Mouse (Mus musculus) gastrocnemius, adult 8-10 months (tissue): ENCODE results near the gene Gm11444. TPM values are rescaled to one million over a fixed set of nuclear protein-coding genes. Genes with fewer than 3 reads are reported as not detected.

Experiments used
- DNase-seq, 2 experiments: peaks; one replicate each; pipeline ENCODE4 v3.0.0; 2022; ENCODE audit warnings: low spot score in 2 of 2
- total RNA-seq, 4 experiments: library from RNA; stranded (reverse); gene quantifications; 2 replicates each; pipeline ENCODE4 v1.2.4; 2022

Gm11444 gene
- total RNA-seq, 4 experiments from 2014 or later = not detected

DNA sequence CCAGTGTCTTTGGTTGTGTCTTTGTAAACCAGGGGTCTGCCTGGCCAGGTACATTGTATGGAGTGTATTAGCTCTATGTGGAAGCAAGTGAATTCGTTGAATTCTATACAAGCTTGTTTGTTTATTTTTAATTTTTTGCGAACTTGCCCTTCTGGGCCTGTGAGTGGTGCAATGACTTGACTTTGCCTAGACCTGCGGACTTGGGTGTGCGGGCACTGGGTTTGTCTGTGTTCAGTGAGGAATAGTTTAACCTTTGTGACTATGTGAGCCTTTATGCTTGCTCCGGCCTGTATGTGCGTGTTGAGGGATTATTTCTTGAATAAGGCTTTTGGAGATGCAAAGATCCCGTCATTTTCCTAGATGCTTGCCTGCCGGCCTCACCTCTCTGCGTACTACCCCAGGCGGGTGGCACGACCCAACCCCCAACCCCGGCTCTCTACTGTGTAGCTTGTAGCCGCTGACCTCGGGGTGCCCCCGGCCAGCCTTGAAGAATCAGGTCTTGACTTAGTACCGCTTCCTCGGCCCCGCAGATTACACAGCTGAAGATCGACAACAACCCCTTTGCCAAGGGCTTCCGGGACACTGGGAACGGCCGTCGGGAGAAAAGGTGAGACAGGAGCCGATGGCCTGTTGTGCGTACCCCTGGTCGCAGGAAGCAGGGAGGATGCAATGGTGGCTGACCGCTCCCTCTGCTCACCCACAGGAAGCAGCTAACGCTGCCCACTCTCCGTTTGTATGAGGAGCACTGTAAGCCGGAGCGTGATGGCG is 13.4 kb downstream of the Gm11444 start:
- no peak for DNase-seq

DNA sequence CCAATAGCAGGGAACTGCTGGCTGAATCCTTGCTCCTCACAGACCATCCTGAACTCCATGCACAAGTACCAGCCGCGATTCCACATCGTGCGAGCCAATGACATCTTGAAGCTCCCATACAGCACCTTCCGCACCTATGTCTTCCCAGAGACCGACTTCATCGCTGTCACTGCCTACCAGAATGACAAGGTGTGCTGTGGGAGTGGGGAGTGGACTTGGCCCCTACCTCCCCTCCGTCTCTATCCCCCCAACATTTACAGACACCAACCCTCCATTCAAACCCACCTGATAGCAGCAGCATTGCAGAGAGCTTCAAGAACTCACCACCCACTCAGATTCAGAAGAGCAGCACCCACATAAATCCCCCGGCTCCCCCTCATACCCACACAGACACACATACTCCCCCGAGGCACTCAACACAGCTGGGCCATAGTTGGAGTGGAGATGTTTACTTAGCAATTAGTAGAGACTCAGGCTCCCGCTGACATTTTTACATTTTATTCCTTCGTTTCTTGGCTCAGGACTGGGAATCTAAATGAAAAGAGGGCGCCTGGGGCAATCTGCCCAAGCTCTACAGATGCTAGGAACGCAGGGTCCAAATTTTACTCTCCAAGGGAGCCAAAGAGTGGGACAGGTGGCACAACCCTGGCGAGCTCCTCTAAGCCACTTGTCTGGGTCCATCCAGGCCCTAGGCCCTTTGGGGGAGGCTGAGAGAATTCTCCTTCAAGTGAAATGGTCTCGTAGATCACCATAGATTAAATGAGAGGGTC is 14.2 kb downstream of the Gm11444 start:
- no peak for DNase-seq

DNA sequence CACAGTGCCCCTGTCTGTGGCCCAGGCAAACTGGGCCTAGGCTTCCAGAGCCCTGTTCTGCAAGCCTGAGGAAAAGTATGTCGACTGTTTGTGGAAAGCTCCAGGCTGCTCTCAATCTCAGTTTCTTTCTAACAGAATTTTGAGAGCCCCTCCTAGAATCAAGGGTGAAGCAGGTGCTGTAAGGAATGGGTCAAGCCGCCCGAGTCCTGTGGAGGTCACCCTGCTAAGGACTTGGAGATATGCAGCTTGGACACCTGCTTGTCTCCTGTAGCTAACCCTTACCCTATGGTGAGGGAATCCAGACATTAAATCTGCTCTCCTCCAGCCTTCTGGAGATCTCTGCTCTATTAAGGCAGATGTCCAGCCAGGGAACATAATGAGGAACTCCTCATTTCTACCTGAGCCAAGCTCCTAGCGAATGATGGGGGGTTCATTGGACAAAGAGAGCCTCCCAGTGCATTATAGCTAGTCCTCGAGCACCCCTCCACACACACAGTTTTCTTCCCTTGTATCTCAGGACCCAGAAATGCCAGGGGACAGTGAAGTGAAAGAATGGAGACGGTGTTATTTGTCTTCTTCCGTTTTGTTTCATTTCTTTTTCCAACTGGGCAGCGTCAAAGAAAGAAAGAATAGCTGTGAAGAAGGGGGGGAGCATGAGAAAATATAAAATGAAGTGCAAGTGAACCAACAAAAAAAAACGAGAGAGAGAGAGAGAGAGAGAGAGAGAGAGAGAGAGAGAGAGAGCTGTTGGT is 15.0 kb downstream of the Gm11444 start:
- no peak for DNase-seq

DNA sequence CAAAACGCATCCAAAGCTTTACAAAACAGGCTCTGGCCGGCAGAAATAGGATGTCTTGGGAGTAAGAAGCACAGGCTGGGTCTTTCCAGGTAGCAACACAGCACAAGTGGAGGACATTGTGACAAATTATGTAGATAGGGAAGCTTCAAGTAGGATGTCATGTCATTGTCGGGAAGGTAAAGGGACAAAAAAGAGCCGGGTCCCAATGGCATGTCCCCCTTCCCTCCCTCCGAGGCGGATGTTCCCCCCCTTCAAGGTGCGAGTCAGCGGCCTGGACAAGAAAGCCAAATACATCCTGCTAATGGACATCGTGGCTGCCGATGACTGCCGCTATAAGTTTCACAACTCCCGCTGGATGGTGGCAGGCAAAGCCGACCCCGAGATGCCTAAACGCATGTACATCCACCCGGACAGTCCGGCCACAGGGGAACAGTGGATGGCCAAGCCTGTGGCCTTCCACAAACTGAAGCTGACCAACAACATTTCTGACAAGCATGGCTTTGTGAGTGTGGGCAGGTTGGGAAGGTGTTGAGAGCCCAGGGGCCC is 15.7 kb downstream of the Gm11444 start:
- DNase-seq = no peak

DNA sequence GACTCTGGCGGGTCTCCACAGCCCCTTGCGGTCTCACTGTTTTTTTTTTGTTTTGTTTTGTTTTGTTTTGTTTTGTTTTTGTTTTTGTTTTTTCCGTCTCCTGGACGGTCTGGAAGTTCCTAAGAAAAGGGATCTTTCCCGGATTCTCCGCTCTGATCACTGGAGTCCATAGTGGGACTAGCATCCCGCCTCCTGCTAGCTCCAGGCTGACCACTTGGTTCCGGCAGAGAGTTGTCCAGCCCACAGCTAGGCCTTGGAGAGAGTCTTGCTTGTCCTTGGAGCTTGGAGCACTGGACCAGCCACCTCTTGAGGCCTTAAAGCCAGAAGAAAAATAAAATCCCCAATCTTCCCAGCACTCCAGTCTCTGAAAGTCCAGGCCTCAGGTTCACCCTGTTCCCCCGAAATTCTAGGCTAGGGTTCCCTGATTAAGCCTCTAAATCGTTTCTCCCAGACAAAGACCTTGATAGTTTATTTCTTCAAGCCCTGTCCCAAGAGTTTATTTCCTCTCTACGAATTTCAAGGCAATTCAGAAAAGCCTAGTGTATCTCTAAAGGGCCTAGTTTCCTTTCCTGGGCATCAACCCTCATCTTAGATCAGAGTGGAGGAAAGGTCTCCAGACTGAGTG is 16.3 kb downstream of the Gm11444 start:
- no peak for DNase-seq

DNA sequence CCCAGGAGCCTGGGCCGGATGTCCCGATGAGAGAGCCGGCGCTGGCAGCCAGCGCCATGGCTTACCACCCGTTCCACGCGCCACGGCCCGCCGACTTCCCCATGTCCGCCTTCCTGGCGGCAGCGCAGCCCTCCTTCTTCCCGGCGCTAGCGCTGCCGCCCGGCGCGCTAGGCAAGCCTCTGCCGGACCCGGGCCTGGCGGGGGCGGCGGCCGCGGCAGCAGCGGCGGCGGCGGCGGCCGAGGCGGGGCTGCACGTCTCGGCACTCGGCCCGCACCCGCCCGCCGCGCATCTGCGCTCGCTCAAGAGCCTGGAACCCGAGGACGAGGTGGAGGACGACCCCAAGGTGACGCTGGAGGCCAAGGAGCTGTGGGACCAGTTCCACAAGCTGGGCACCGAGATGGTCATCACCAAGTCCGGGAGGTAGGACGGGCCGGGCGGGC is 17.0 kb downstream of the Gm11444 start:
- DNase-seq = no peak

DNA sequence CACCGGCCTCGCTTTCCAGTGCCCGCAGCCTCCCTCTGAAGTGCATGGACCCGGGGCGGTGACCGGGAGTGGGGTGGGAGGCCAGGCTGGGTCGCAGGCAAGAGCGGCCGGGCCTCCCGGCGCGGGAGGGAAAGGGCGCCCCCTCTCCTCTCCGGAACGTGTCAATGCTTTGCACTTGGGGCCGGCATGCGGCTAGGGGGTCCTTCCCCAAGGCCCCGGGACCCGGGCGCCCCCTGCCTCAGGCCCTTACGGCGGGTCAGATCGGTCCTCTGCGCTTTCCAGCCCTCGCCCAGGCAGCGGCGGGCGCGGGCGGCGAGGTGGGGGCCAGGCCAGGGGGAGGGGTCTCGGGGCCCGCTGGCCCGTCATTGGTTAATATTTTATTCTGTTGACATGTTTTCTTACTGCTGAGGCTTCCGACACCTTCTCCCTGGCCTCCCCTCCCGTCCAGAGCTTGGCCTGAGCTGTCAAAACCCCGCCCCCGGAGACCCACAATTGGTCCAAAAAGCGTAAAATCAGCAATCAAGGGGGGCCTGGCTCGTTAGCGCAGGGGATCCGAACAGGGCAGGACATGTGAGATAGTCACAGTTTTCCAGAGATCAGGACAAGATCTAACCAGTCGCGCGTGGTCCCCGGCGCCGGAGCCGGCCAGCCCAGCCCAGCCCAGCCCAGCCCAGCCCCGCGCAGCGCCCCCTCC is 17.8 kb downstream of the Gm11444 start, which contains the start of gene Tbx2:
TSS of gene Tbx2 (plus strand) at position 321 of the 694 bp plus-strand sequence.
- DNase-seq = peak; percentile 43 to 71

DNA sequence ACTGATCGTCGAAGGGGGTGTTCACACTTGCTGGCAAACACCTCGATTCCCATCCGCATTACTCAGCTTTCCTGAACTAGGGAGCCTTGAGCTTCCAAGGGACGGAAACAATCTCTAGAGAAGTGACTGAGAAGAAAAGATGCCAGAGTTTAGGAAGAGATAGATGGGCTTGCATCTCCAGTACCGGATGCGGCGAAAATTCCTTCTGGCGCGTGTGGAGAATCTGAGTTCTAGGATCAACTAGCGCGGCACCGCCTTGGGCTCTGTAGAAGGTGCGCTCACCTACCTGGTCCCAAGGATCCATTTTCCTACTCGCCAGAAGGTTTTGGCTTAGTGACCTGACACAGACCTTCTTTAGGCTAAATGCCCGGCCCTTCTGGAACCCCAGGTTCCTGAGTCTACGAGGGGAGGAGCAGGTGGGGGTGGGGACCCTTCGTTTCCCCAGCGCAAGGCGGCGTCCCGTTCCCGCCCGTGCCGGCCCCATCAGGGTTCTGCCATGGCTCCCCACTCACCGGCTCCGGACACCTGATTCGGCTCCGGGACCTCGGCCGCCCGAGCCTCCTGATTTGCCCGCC is 18.4 kb downstream of the Gm11444 start:
- no peak for DNase-seq

DNA sequence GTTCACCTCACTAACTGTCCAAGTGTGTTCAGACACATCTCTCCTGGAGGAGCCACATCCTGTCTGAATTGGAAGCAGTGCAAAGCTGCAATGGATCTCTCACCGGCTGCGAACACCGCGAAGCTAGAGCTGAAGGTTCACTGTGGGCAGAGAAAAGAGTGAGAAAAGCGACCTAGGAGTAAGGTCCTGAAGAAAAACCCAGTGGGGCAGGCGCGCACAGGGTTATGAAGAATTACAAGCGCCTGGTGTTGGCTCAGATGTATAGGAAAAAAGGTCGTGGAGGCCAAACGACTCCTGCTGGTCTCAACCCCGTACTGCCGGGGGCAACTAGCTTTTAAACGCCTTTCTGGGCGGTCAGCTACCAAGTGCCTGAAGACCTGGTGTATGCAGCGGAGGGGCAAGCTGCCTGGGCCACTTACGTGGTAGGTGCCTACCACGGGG is 19.2 kb downstream of the Gm11444 start:
- DNase-seq = no peak

DNA sequence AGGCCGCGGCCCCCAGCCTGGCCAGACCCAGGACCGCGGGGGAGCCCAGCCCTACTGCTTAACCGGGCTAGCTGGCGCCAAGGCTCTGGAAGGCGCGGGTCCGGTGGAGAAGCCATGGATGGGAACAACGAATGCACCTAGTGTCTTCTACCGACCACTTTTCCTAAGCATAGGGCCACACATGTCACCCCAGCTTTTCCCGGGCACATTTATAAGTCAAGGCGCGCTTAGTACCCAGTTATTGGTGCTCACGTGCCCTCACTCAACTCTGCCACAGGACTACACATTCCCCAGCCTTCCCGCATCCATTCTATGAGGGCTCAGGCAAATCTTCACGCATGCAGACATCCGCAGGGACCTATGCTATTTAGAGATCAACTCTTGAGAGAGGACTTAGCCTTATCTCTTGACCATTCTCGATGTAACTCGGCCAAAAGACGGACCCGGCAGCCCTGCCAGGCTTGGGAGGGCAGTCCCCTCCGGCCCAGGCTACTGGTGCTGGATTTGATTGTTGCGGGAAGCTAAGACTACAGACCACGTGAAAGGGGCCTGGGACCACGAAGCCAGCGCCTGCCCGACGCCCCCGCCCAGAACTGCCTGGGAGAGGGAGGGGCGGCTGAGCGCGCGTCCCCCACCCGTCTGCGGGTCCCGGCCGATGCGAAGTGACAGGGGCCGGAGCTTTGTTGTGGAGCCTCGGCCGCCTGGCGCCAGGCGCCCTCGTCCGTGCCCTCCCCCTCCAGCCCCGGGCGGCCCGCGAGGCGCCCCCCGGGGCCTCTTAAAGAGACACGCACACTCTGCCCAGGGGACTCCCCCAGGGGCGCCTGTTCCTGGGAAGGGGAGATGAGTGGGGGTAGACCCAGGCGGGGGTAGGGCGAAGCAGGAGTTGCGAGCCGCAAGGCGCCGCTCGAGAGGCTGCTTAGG is 20.4 kb downstream of the Gm11444 start:
- DNase-seq = no peak

DNA sequence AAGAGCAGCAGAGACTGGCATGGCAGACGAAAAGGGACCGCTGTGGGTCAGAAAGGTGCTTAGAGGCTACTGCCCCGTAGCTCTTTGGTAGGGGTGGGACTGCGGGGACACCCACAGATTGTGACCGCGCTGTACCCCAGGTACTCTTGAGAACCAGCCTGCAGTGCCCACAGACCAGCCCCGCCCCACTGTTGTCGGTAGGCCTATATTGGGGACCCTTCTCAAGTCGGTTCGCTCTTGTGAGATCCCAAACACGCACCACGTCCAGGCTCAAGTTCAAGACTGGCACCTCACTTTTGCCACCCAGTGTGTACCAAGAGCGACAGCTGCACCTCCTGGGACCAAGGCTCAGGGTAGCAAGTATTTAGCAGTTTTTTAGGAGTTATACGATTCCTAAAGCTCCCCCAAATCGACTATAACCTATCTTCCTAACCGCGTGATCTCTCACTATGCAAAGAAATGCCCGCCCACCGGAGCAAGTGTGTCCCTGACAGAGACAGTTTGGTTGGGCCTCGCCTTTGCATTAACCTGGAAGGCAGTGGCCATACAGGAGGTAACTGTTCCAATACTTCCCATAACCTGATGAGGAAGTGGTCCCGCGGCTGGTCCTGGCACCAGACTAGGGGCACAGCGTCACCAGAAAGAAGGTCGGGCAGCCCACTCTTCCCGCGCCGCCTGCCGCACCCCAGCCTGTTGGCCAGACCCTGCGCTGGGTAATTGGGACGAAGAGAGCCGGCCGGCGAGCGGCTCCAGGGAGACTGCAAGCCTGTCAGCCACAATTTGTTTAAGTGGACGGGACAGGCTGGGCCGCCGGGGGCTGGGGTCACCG is 21.2 kb downstream of the Gm11444 start:
- no peak for DNase-seq

DNA sequence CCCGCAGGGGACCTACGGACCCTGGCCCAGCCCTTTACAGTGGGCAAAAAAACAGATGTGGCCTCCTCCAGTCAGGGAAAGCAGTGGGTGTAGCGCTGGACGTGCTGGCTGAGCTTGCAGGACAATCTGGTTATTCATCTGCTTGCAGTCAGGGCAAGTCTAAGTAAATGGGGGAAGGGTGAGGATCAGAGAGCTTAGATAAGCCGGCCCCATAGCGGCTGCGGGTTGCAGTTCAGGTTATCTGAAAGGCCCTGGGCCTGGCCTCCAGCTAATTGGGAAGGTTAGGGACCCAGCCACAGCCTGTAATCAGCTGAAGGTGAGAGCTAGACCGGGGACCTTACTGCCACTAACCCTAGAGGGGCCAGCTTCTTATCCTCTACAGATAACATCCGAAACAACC is 22.8 kb downstream of the Gm11444 start:
- no peak for DNase-seq

DNA sequence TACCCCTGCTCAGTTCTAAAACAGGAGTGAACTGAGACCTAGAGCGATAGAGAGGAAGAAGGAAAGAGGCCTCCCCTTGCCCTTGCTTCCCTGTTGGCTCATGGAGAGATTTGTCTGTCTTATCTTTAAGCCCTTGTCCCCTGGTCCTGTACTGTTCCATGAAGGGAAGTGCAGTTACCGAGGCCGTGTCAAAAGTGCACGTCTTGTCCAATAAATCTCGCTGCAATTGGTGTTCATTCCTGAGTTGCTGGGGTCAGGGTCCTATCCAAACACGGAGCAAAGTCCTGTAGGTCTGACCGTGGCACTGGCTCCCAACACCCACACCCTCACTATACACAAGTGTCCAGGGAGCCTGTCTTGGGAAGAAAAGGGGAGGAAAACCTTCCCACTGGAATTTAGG is 24.3 kb downstream of the Gm11444 start:
- DNase-seq = no peak

DNA sequence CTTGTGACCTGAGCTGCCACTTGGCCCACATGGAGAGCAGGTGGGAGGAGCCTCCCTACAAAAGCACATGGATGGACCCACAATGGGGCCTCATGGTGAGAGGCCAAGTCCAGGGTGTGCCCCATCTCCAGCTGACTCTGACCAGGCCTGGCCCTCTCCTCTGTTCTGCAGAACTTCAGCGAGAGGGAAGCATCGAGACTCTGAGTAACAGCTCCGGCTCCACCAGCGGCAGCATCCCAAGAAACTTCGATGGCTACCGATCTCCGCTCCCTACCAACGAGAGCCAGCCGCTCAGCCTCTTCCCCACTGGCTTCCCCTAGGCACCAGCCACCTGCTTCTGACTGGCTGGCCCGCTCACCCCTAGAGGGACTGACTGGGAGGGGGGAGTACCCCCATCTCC is 25.1 kb downstream of the Gm11444 start:
- no peak for DNase-seq

DNA sequence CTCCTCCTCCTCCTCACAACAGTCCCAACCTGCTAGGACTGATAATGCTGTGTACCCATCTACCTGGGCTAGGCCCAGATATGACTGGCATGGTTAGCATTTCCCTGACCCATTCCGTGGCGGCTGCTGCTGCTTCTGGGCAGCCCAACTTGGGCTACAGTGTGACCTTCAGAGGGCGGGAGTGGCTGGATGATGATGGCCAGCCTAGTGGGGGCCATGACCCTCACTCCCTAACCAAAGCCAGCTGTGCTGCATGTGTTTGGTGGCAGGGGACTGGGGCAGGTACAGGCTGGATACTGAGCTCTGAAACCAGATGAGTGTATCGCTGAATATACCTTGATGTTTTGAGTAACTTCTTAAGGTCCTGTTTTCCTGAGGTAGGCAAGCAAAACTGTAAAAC is 26.3 kb downstream of the Gm11444 start:
- DNase-seq = no peak

DNA sequence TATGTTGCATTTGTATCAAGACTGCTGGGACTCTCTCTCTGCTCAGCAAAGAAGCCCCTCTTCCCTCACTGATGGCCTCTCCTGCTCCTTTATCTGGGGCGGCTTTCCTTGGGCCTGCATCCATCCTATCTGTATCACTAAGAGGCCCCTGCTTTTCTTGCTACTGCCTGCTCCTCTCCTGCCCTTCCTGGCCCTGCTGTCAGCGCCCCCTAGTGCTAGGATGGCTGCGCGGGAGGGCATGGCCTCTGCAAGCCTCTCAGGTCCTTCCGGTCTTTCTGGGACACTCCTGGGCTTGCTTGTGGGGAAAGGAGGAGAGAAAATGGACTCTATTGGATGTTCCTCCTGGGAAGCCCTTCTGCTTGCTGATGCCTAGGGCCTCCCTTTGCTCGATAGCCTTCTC is 27.0 kb downstream of the Gm11444 start:
- peak; percentile 67 to 77 for DNase-seq

DNA sequence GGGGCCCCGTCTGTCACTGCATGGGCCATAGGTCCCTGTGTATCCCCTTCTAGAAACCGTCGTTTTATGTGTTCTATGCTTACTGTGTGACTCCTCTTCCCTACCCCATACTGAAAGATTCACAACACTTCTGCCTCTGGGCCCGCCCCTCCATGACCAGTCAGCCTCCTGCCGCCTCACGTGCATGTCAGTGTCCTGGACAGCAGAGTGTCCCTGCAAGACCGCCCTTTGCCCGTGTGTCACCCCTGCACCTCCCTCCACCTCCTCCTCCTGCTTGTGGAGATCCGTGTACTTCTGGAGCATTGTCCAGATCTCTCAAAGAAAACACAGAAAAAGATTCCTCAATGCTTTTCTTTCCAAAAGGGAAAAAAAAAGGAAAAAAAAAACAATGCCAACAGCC is 28.5 kb downstream of the Gm11444 start:
- no peak for DNase-seq

DNA sequence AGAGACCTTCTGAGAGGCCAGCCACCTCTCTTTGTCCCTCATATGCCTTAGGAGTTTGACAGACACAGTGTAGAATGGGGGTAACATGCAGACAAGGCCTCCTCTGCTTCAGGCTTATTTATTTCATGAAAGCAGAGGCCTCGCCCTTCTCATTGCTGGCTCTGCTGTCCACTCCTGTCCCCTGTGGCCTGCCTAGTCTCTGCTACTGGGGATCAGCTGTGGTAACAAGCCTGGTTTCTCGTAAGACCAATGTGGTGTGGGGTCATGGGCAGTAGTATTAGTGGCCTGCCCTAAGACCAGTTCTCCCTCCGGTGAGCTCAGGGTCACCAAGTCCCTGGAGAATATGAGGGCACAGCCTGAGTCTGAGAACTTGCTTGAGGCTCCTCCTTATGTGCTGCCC is 29.2 kb downstream of the Gm11444 start:
- no peak for DNase-seq
